Mouse (Mus musculus) liver, embryonic 15.5 days (tissue): ENCODE measurements around the gene Taok3. TPM values are rescaled to one million over a fixed set of nuclear protein-coding genes. Genes with fewer than 3 reads are reported as not detected.
A peak's percentile ranks its signal among the peaks of the same experiment; 100 is the strongest.

Experiments
- ATAC-seq: fragments of 200-750 bp; cut with Nextera tagmentation; 2 replicates; pipeline ENCODE4 v1.8.0; 2017; ENCODE audit warnings: moderate number of reproducible peaks, mild to moderate bottlenecking, moderate library complexity; ENCODE audit not compliant: insufficient read depth
- H3K27ac ChIP-seq: fragments of 300-500 bp; sonication (generic); replicated peaks from 2 replicates; pipeline ENCODE4 v1.5.1; 2015; ENCODE audit warnings: mild to moderate bottlenecking, inconsistent platforms
- H3K27me3 ChIP-seq: fragments of 300-500 bp; sonication (generic); 2 replicates; pipeline ENCODE4 v1.6.1; 2015; ENCODE audit warnings: mild to moderate bottlenecking, inconsistent platforms
- H3K36me3 ChIP-seq: fragments of 300-500 bp; sonication (generic); replicated peaks from 2 replicates; pipeline ENCODE4 v1.6.1; 2015; ENCODE audit warnings: moderate library complexity, mild to moderate bottlenecking, inconsistent platforms
- H3K4me1 ChIP-seq: fragments of 300-500 bp; sonication (generic); replicated peaks from 2 replicates; pipeline ENCODE4 v1.6.1; 2015; ENCODE audit warnings: inconsistent platforms
- H3K4me2 ChIP-seq: fragments of 300-500 bp; sonication (generic); 2 replicates; pipeline ENCODE4 v1.6.1; 2015; ENCODE audit warnings: moderate library complexity, mild to moderate bottlenecking, inconsistent platforms
- H3K4me3 ChIP-seq: fragments of 300-500 bp; sonication (generic); replicated peaks from 2 replicates; pipeline ENCODE4 v1.5.1; 2015; ENCODE audit warnings: mild to moderate bottlenecking, inconsistent platforms
- H3K9ac ChIP-seq: fragments of 300-500 bp; sonication (generic); 2 replicates; pipeline ENCODE4 v1.6.1; 2015; ENCODE audit warnings: moderate library complexity, mild to moderate bottlenecking, inconsistent platforms
- H3K9me3 ChIP-seq: fragments of 300-500 bp; sonication (generic); replicated peaks from 2 replicates; pipeline ENCODE4 v1.6.1; 2016; ENCODE audit warnings: inconsistent platforms
- WGBS: fragments of 180-500 bp; shearing (Covaris S2); methylation state at CpG from one replicate; pipeline ENCODE4 v1.1.7; 2015; ENCODE audit warnings: mixed read lengths; ENCODE audit not compliant: insufficient replicate concordance; 5-methylcytosine and 5-hydroxymethylcytosine counted together
- polyA plus RNA-seq: library from polyadenylated mRNA; unstranded; fragments of >200 nt; fragmentation: Nextera tagmentation; extraction: Ambion mirVana; gene quantifications from 2 replicates; pipeline ENCODE4 v1.2.1, GENCODE M21; 2015

Taok3 gene
- polyA plus RNA-seq, 1 experiment from 2014 or later = 42.5 TPM

- H3K27ac ChIP-seq = 0 out of 2 replicates have a peak overlapping the region, but pooled peaks have one; percentile 66
- 42% methylated on average over 9 of the region's 9 CpGs for WGBS
- H3K36me3 ChIP-seq = peaks cover 49% of the 10 kb centered on the region
These were observed 23.8 kb downstream of the Taok3 start for GRCm38 (mm10) chr5:117143721-117144135.

GRCm38 (mm10) chr5:117146165-117146564, 26.2 kb downstream of the Taok3 start:
- Histone ChIP-seq H3K36me3 (peaks cover 60% of the 10 kb centered on the region), H3K4me3 (no peak overlapping the region), H3K4me1 (peaks cover 77% of the 10 kb centered on the region), H3K9me3 (peaks cover 6% of the 10 kb centered on the region; the same call in 1 of the 2 replicates), H3K9ac (no peak overlapping the region), H3K27ac (no peak overlapping the region), H3K4me2 (no peak overlapping the region), H3K27me3 (no peaks in the 10 kb centered on the region)
- no peak for ATAC-seq

More at GRCm38 (mm10) chr5:117143721-117144135, 23.8 kb downstream of the Taok3 start:
- H3K9me3 ChIP-seq = peaks cover 6% of the 10 kb centered on the region; the same call in 1 of the 2 replicates
- H3K4me2 ChIP-seq = no peak overlapping the region
- ATAC-seq = peak; percentile 45
- no peaks in the 10 kb centered on the region for H3K27me3 ChIP-seq
- no peak overlapping the region for H3K4me3 ChIP-seq
- H3K4me1 ChIP-seq = peaks cover 84% of the 10 kb centered on the region
- H3K9ac ChIP-seq = no peak overlapping the region

DNA sequence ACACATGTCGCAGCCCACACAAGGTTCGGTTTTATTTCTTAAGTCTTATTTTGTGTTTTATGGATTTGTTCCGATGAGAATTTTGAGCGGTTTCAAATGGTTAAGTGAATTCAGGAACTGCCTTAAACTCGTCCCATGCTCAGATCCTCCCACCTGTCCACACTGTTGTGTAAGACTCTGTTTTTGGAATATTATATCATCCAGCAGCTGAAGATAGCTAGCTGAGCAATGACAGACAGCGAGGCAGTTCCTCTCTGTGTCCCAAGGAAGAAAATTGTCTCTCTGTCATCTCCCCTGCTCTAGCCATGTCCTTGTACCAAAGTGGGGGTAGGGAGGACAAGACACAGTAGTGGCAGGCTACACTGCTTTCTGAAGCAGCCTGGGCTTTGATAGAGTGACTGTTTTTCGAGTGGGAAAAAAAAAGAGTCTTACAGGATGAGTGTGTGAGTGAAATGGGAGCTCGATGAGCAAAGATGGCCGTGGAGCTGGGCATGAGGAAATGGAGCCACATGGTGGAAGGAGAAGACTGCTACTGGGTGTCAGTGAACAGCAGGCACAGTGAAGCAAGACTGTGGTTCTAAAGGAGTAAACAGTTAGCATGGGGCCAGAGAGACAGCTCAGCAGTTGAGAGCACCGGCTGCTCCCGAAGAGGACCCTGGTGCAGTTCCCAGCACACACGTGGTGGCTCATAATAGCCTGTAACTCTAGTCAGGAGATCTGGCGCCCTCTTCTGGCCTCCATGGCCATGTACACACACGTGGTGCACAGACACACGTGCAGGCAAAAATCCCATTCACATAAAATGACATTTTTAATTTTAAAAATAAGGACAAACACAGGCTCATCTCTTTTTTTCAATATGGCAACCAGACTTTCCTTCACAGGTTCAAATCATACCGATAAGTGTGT, 27.5 kb downstream of the Taok3 start:
- H3K9me3 ChIP-seq = peaks cover 6% of the 10 kb centered on the region; the same call in 1 of the 2 replicates
- H3K9ac ChIP-seq = no peak overlapping the region
- H3K27ac ChIP-seq = no peak overlapping the region
- ATAC-seq = no peak
- H3K4me2 ChIP-seq = no peak overlapping the region
- no peaks in the 10 kb centered on the region for H3K27me3 ChIP-seq
- peaks cover 66% of the 10 kb centered on the region for H3K4me1 ChIP-seq
- H3K36me3 ChIP-seq = peaks cover 70% of the 10 kb centered on the region
- 87% methylated on average over 16 of the region's 16 CpGs for WGBS
- H3K4me3 ChIP-seq = no peak overlapping the region

- Histone ChIP-seq H3K9me3 (peaks cover 6% of the 10 kb centered on the region; the same call in 1 of the 2 replicates), H3K9ac (no peak overlapping the region), H3K4me1 (peaks cover 58% of the 10 kb centered on the region), H3K4me3 (no peak overlapping the region), H3K4me2 (no peak overlapping the region; the same call in none of the 2 replicates), H3K36me3 (peaks cover 76% of the 10 kb centered on the region), H3K27me3 (no peaks in the 10 kb centered on the region), H3K27ac (peak overlapping the region; percentile 22; the same call in 1 of the 2 replicates)
- peak; percentile 43; the same call in 1 of the 2 replicates for ATAC-seq
- WGBS = 22% methylated on average over 16 of the region's 16 CpGs
These were observed 29.4 kb downstream of the Taok3 start for GRCm38 (mm10) chr5:117149054-117149942.

- Histone ChIP-seq H3K27ac (peak overlapping the region; percentile 22; the same call in 1 of the 2 replicates), H3K4me3 (no peak overlapping the region), H3K4me2 (no peak overlapping the region), H3K36me3 (peaks cover 71% of the 10 kb centered on the region), H3K27me3 (no peaks in the 10 kb centered on the region), H3K9me3 (peaks cover 6% of the 10 kb centered on the region; the same call in 1 of the 2 replicates), H3K4me1 (peaks cover 50% of the 10 kb centered on the region), H3K9ac (no peak overlapping the region)
- ATAC-seq = no peak
- WGBS = 41% methylated on average over 5 of the region's 5 CpGs
These were observed 30.1 kb downstream of the Taok3 start for GRCm38 (mm10) chr5:117150068-117150467.

DNA sequence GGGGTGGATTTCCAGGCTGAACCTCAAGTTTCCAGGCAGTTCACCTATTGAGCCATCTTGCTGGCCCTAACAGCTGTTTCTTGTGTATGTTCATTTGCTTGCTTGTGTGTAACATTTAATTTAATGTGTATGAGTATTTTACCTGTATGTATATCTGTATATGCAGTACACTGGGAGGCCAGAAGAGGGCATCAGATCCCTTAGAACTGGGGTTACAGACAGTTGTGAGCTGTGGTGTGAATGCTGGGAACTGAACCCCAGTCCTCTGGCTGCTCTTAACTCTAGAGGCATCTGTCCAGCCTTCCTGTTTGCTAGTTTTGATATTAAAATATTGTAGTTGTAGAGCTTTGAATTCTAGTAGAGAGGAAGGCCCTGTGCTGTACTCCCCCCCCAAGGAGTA, 33.0 kb downstream of the Taok3 start:
- Histone ChIP-seq H3K9me3 (no peaks in the 10 kb centered on the region), H3K4me1 (peaks cover 34% of the 10 kb centered on the region), H3K9ac (no peak overlapping the region), H3K36me3 (peaks cover 72% of the 10 kb centered on the region), H3K4me2 (no peak overlapping the region), H3K27me3 (no peaks in the 10 kb centered on the region), H3K4me3 (no peak overlapping the region), H3K27ac (no peak overlapping the region)
- ATAC-seq = no peak

GRCm38 (mm10) chr5:117153527-117154091, 33.7 kb downstream of the Taok3 start:
- H3K4me3 ChIP-seq = no peak overlapping the region
- H3K4me2 ChIP-seq = no peak overlapping the region
- H3K27ac ChIP-seq = no peak overlapping the region
- H3K9ac ChIP-seq = no peak overlapping the region
- ATAC-seq = no peak
- peaks cover 33% of the 10 kb centered on the region for H3K4me1 ChIP-seq
- 78% methylated on average over 15 of the region's 15 CpGs for WGBS
- no peaks in the 10 kb centered on the region for H3K9me3 ChIP-seq
- no peaks in the 10 kb centered on the region for H3K27me3 ChIP-seq
- H3K36me3 ChIP-seq = peaks cover 72% of the 10 kb centered on the region

DNA sequence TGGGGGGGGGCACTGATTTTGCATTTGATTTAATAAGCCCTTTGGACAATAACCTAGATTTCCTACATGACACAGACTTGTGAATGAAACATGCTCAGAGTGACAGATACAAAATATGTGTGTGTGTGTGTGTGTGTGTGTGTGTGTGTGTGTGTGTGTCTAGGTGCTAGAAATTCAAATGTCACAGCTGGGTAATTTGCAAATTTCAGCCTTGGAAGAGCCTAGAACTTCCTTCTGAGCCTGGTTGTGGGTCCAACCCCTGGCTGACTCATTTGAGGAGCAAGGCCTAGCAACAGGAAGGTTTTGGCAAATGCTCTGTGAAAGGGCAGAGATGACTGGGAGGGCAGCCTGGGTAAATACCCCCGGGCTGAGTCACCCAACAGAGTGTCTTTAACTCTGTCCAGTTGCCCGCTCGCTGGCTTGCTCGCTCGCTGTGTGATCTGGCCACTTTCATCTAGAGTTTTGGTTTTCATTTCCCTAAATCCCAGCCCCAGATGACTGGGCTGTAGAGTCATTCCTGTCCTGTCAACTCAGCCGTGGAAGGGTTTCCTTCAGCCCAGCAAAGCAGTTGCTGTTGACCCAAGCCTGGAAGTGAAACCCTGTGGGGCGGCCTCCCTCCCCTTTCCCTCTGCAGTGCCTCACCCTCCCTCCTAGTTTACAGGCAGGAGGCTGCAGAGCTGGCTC, 38.5 kb downstream of the Taok3 start:
- H3K9me3 ChIP-seq = no peaks in the 10 kb centered on the region
- peaks cover 56% of the 10 kb centered on the region for H3K36me3 ChIP-seq
- ATAC-seq = no peak
- no peak overlapping the region for H3K9ac ChIP-seq
- H3K4me2 ChIP-seq = peak overlapping the region; percentile 3; the same call in 1 of the 2 replicates
- no peak overlapping the region for H3K4me3 ChIP-seq
- H3K27me3 ChIP-seq = no peaks in the 10 kb centered on the region
- H3K4me1 ChIP-seq = peaks cover 33% of the 10 kb centered on the region
- peak overlapping the region; percentile 38; the same call in 1 of the 2 replicates for H3K27ac ChIP-seq
- 86% methylated on average over 7 of the region's 7 CpGs for WGBS

DNA sequence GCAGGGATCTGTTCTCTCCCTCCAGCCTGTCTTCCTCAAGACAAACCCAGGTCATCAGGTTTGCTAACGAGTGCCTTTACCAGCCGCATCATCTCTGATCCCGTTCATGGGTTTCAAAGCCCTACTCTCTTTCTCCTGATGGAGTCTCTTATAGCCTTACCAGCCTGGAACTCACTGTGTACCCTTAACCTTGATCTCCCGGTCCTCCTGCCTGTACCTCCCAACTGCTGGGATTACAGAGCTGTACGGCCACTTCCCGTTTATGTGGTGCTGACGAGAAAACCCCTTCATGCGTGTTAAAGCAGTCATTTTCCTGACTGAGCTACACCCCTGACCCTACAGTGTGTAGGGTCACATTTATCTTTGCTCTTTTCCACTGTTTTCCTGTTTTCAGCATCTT, 39.4 kb downstream of the Taok3 start:
- H3K4me3 ChIP-seq = no peak overlapping the region
- H3K27me3 ChIP-seq = no peaks in the 10 kb centered on the region
- no peak overlapping the region for H3K4me2 ChIP-seq
- H3K9me3 ChIP-seq = no peaks in the 10 kb centered on the region
- 65% methylated on average over 8 of the region's 8 CpGs for WGBS
- ATAC-seq = no peak
- peak overlapping the region; percentile 51 for H3K27ac ChIP-seq
- H3K36me3 ChIP-seq = peaks cover 57% of the 10 kb centered on the region
- H3K4me1 ChIP-seq = peaks cover 35% of the 10 kb centered on the region
- no peak overlapping the region for H3K9ac ChIP-seq

DNA sequence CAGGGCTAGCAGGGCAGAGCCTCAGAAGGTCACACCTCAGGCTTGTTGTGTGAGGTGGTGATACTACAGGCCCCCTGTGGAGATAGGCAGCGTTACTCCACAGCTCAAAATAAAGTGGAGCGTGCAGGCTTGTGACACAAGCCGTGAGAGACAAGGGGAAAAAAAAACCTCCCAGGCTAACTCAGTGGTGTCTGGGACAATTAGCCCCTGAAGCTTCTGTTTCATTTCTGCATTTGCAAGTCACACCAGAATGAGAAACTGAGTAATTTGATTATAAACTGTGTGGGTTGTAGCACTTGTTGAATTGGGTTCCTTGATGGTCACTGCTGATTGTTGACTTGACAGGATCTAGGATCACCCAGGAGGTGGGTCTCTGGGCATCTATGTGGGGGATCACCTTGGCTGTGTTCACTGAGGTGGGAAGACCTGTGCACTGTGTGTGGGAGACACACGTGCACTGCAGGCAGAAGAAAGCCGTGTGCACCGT, 39.9 kb downstream of the Taok3 start:
- no peak overlapping the region for H3K9ac ChIP-seq
- no peak overlapping the region for H3K4me3 ChIP-seq
- no peak overlapping the region for H3K4me2 ChIP-seq
- peaks cover 41% of the 10 kb centered on the region for H3K4me1 ChIP-seq
- H3K27ac ChIP-seq = peak overlapping the region; percentile 51
- H3K36me3 ChIP-seq = peaks cover 61% of the 10 kb centered on the region
- no peaks in the 10 kb centered on the region for H3K27me3 ChIP-seq
- H3K9me3 ChIP-seq = no peaks in the 10 kb centered on the region
- ATAC-seq = no peak
- 75% methylated on average over 6 of the region's 6 CpGs for WGBS
